25 mouse cellular contexts compared by ENCODE assay signal in the genomic region with DNA sequence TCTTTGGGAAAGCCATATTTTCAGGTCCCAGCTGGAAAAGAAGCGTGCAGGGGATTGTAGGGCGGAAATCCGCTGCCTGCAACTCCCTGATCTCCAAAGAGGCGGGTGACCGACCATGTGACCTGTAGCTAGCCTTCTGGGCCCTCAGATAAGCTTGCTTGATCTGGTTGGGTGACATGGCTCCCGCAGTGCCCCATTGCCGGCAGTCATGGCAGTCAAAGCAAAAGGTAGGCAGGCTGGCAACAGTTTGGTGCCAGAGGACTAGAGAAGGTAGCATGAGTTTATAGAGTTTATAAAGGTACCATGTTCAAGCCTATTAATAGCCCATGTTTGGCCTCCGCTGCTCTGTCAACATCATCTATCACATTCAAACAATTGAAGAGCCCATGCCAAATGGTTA. TPM values are rescaled to one million over a fixed set of nuclear protein-coding genes. Genes with fewer than 3 reads are reported as not detected.
DNase-seq lines count a peak whose midpoint lies in the region; ATAC-seq and TF ChIP-seq lines count a peak whose summit lies in the region.
"Had no signal": no experiment of that assay in that cellular context is flagged by ENCODE, and none has a peak within 500 bp of the region (broad histone marks: within the 10 kb centered on the region; RNA-seq: fewer than 3 reads in every experiment).

No protein-coding gene starts in this region.

- H3K9ac ChIP-seq in heart, embryonic 11.5 days (ENCODE audit: low read depth, low read length), result no peak overlapping the region
- H3K9ac ChIP-seq in liver, embryonic 12.5 days, result no peak overlapping the region
- H3K9ac ChIP-seq in liver, postnatal 0 days (replicated peaks), result no peak overlapping the region
- no peak overlapping the region for H3K9ac ChIP-seq in liver, embryonic 13.5 days
- H3K9ac ChIP-seq: embryonic facial prominence, embryonic 13.5 days; forebrain, embryonic 12.5 days; forebrain, embryonic 15.5 days; heart, embryonic 13.5 days; hindbrain, embryonic 14.5 days had no signal

- ATAC-seq in heart, embryonic 11.5 days (replicated peaks; ENCODE audit: insufficient number of reproducible peaks, low FRiP score, low TSS enrichment), result no peak
- ATAC-seq in liver, embryonic 12.5 days, result peak; percentile 69; the same call in 1 of the 2 replicates
- ATAC-seq in liver, postnatal 0 days, result no peak
- no peak for ATAC-seq in liver, embryonic 13.5 days (ENCODE audit: low read depth)
- ATAC-seq: forebrain, embryonic 15.5 days; hindbrain, postnatal 0 days; inflammation-experienced regulatory T-cells, adult 6 months had no signal

- H3K4me1 ChIP-seq in heart, embryonic 11.5 days (ENCODE audit: control insufficient read depth, insufficient read depth, low read length), result no peaks in the 10 kb centered on the region
- peaks cover 15% of the 10 kb centered on the region; the same call in 1 of the 2 replicates for H3K4me1 ChIP-seq in liver, embryonic 12.5 days
- H3K4me1 ChIP-seq in liver, postnatal 0 days (ENCODE audit: insufficient read depth), result no peaks in the 10 kb centered on the region
- H3K4me1 ChIP-seq in liver, embryonic 13.5 days (replicated peaks), result peaks cover 14% of the 10 kb centered on the region; the same call in 1 of the 2 replicates
- H3K4me1 ChIP-seq: embryonic facial prominence, embryonic 13.5 days had no signal

- no peaks in the 10 kb centered on the region for H3K36me3 ChIP-seq in heart, embryonic 11.5 days (ENCODE audit: control insufficient read depth, insufficient read depth, low read length)
- H3K36me3 ChIP-seq in liver, embryonic 12.5 days, result no peaks in the 10 kb centered on the region
- no peaks in the 10 kb centered on the region for H3K36me3 ChIP-seq in liver, postnatal 0 days (replicated peaks; ENCODE audit: insufficient read depth, low read length)
- H3K36me3 ChIP-seq in liver, embryonic 13.5 days, result no peaks in the 10 kb centered on the region
- H3K36me3 ChIP-seq: embryonic facial prominence, embryonic 10.5 days; embryonic facial prominence, embryonic 13.5 days; forebrain, embryonic 12.5 days; forebrain, embryonic 15.5 days; heart, embryonic 13.5 days had no signal

- TF ChIP-seq CTCF in liver, postnatal 0 days (IDR thresholded peaks at IDR 0.05; ENCODE audit: low read depth), result no peak

- H3K4me3 ChIP-seq in heart, embryonic 11.5 days (ENCODE audit: low read depth, low read length), result no peak overlapping the region
- no peak overlapping the region for H3K4me3 ChIP-seq in liver, embryonic 12.5 days
- no peak overlapping the region for H3K4me3 ChIP-seq in liver, postnatal 0 days (ENCODE audit: low read depth, low read length)
- H3K4me3 ChIP-seq in liver, embryonic 13.5 days (replicated peaks), result no peak overlapping the region
- H3K4me3 ChIP-seq: embryonic facial prominence, embryonic 10.5 days; embryonic facial prominence, embryonic 13.5 days; erythroblast, embryonic 14.5 days; forebrain, embryonic 12.5 days; forebrain, embryonic 15.5 days; heart, embryonic 13.5 days had no signal

- no peaks in the 10 kb centered on the region for H3K9me3 ChIP-seq in heart, embryonic 11.5 days (replicated peaks; ENCODE audit: control insufficient read depth, low read length)
- H3K9me3 ChIP-seq in liver, embryonic 12.5 days (replicated peaks), result no peaks in the 10 kb centered on the region
- H3K9me3 ChIP-seq in liver, postnatal 0 days (ENCODE audit: low read length), result no peaks in the 10 kb centered on the region
- no peaks in the 10 kb centered on the region for H3K9me3 ChIP-seq in liver, embryonic 13.5 days (replicated peaks)
- H3K9me3 ChIP-seq: embryonic facial prominence, embryonic 10.5 days; embryonic facial prominence, embryonic 13.5 days; forebrain, embryonic 12.5 days; forebrain, embryonic 15.5 days; heart, embryonic 13.5 days had no signal

- 0 out of 2 replicates have a peak, but pooled peaks cover 2% of the 10 kb centered on the region for H3K27me3 ChIP-seq in heart, embryonic 11.5 days (ENCODE audit: control insufficient read depth, insufficient read depth, low read length)
- peaks cover 11% of the 10 kb centered on the region; the same call in 1 of the 2 replicates for H3K27me3 ChIP-seq in liver, embryonic 12.5 days (replicated peaks)
- no peaks in the 10 kb centered on the region for H3K27me3 ChIP-seq in liver, postnatal 0 days (ENCODE audit: insufficient read depth, low read length)
- H3K27me3 ChIP-seq in liver, embryonic 13.5 days, result peaks cover 6% of the 10 kb centered on the region; the same call in 1 of the 2 replicates
- H3K27me3 ChIP-seq: embryonic facial prominence, embryonic 13.5 days; forebrain, embryonic 12.5 days; forebrain, embryonic 15.5 days had no signal

- H3K4me2 ChIP-seq in heart, embryonic 11.5 days, result no peak overlapping the region
- H3K4me2 ChIP-seq in liver, embryonic 12.5 days, result 0 out of 2 replicates have a peak overlapping the region, but pooled peaks have one; percentile 7
- H3K4me2 ChIP-seq in liver, postnatal 0 days (ENCODE audit: low read depth, low read length), result no peak overlapping the region
- H3K4me2 ChIP-seq in liver, embryonic 13.5 days, result no peak overlapping the region
- H3K4me2 ChIP-seq: embryonic facial prominence, embryonic 13.5 days; forebrain, embryonic 12.5 days; forebrain, embryonic 15.5 days; heart, embryonic 13.5 days; hindbrain, embryonic 14.5 days had no signal

- WGBS in heart, embryonic 11.5 days (ENCODE audit: insufficient replicate concordance), result 74% methylated on average over 8 of the region's 8 CpGs
- WGBS in liver, embryonic 12.5 days (ENCODE audit: insufficient replicate concordance), result 61% methylated on average over 8 of the region's 8 CpGs
- WGBS in liver, postnatal 0 days (ENCODE audit: insufficient replicate concordance), result 79% methylated on average over 8 of the region's 8 CpGs
- WGBS in liver, embryonic 13.5 days (ENCODE audit: insufficient replicate concordance), result 59% methylated on average over 8 of the region's 8 CpGs

- TF ChIP-seq EP300 in liver, postnatal 0 days (IDR thresholded peaks at IDR 0.05; ENCODE audit: low read depth), result no peak

- DNase-seq in heart, adult 11 months, result peak; percentile 90
- no peak for DNase-seq in liver, postnatal 0 days
- DNase-seq in liver, embryonic 13.5 days, result peak; percentile 30
- DNase-seq in lung, postnatal 4 days, result no peak
- DNase-seq: adrenal gland, adult 2 months; adrenal gland, postnatal 14 days; cerebellum, adult 11 months; cerebellum, adult 2 months; cerebellum, postnatal 10 days; cerebellum, postnatal 36 days; embryo, embryonic 11 days; gastrocnemius, postnatal 25 days; heart, postnatal 14 days; heart, postnatal 4 days had no signal

- no peak overlapping the region for H3K27ac ChIP-seq in heart, embryonic 11.5 days (ENCODE audit: low read depth, low read length)
- peak overlapping the region; percentile 23; the same call in 1 of the 2 replicates for H3K27ac ChIP-seq in liver, embryonic 12.5 days
- no peak overlapping the region for H3K27ac ChIP-seq in liver, postnatal 0 days (ENCODE audit: low read depth)
- H3K27ac ChIP-seq in liver, embryonic 13.5 days, result no peak overlapping the region
- H3K27ac ChIP-seq: embryonic facial prominence, embryonic 10.5 days; embryonic facial prominence, embryonic 13.5 days; forebrain, embryonic 12.5 days; forebrain, embryonic 15.5 days; heart, embryonic 13.5 days; hindbrain, embryonic 14.5 days; hindbrain, postnatal 0 days had no signal

RNA-seq across cellular contexts. Expression of gene Kcnn3, which starts 33.5 kb away (rescaled TPM):
- 0.73 and 0.99 TPM in 2 replicates for polyA plus RNA-seq in heart, embryonic 11.5 days (2014; fragmentation: Nextera tagmentation; extraction: Ambion mirVana)
- 0.12 TPM in 1 of 2 replicates, not detected in the other for polyA plus RNA-seq in liver, embryonic 12.5 days (2016; fragmentation: Nextera tagmentation; extraction: Ambion mirVana)
- polyA plus RNA-seq in liver, postnatal 0 days (2015; fragmentation: Nextera tagmentation; extraction: Ambion mirVana), result 0.04 TPM in 2 replicates
- 0.03 and 0.05 TPM in 2 replicates for polyA plus RNA-seq in liver, embryonic 13.5 days (2015; fragmentation: Nextera tagmentation; extraction: Ambion mirVana)
- polyA plus RNA-seq: inflammation-experienced regulatory T-cells, adult 6 months had no signal

Comparison
In these comparisons a context has a peak if more than half of its experiments do, and no peak if none do; other contexts are left out.
1. DNase-seq: peak in heart, adult 11 months (single experiment) and liver, embryonic 13.5 days (single experiment); none in liver, postnatal 0 days (single experiment) and lung, postnatal 4 days (0 of 2).